Mouse (Mus musculus) frontal cortex, adult 2 months (tissue): ENCODE data around the gene Rad51b. TPM values are rescaled to one million over a fixed set of nuclear protein-coding genes. Genes with fewer than 3 reads are reported as not detected.

Experiments used
- DNase-seq, 2 experiments: peaks; one replicate each; pipeline ENCODE4 v3.0.0; 2022; ENCODE audit warnings: low spot score in 1 of 2; ENCODE audit errors: extremely low spot score in 1 of 2
- polyA plus RNA-seq: library from polyadenylated mRNA; depleted of rRNA; stranded (reverse); fragments of >200 nt; gene quantifications from 2 replicates; pipeline ENCODE4 v1.2.3, GENCODE M21; 2012

Gene Rad51b
- polyA plus RNA-seq, 1 experiment: 0.14 TPM

- no peak for DNase-seq
Measured at GRCm38 (mm10) chr12:79326745-79327144, 29.7 kb downstream of the Rad51b start.

GRCm38 (mm10) chr12:79327868-79328267, 30.8 kb downstream of the Rad51b start:
- DNase-seq: no peak

GRCm38 (mm10) chr12:79330571-79330970, 33.5 kb downstream of the Rad51b start:
- no peak for DNase-seq

GRCm38 (mm10) chr12:79331722-79332121, 34.6 kb downstream of the Rad51b start:
- DNase-seq: no peak

GRCm38 (mm10) chr12:79338791-79339190, 41.7 kb downstream of the Rad51b start:
- no peak for DNase-seq

- no peak for DNase-seq
Measured at GRCm38 (mm10) chr12:79340513-79340912, 43.4 kb downstream of the Rad51b start.

GRCm38 (mm10) chr12:79341291-79341845, 44.3 kb downstream of the Rad51b start:
- no peak for DNase-seq

GRCm38 (mm10) chr12:79346198-79346733, 49.2 kb downstream of the Rad51b start:
- no peak for DNase-seq

GRCm38 (mm10) chr12:79347643-79348042, 50.6 kb downstream of the Rad51b start:
- peak; percentile 55 to 88 for DNase-seq

GRCm38 (mm10) chr12:79351461-79351860, 54.4 kb downstream of the Rad51b start:
- no peak for DNase-seq

- peak in 1 of 2 experiments; percentile 26 for DNase-seq
Measured at GRCm38 (mm10) chr12:79352086-79352741, 55.1 kb downstream of the Rad51b start.

- no peak for DNase-seq
Measured at GRCm38 (mm10) chr12:79352742-79353114, 55.6 kb downstream of the Rad51b start.

GRCm38 (mm10) chr12:79353356-79353755, 56.3 kb downstream of the Rad51b start:
- DNase-seq: no peak

GRCm38 (mm10) chr12:79354621-79355020, 57.5 kb downstream of the Rad51b start:
- DNase-seq: no peak

- no peak for DNase-seq
Measured at GRCm38 (mm10) chr12:79356138-79356537, 59.1 kb downstream of the Rad51b start.

GRCm38 (mm10) chr12:79357631-79358030, 60.5 kb downstream of the Rad51b start:
- DNase-seq: no peak

- peak; percentile 20 to 77 for DNase-seq
Measured at GRCm38 (mm10) chr12:79358613-79359218, 61.6 kb downstream of the Rad51b start.

GRCm38 (mm10) chr12:79359404-79359803, 62.3 kb downstream of the Rad51b start:
- DNase-seq: no peak

- no peak for DNase-seq
Measured at GRCm38 (mm10) chr12:79362219-79362618, 65.1 kb downstream of the Rad51b start.

- DNase-seq: no peak
Measured at GRCm38 (mm10) chr12:79364284-79364683, 67.2 kb downstream of the Rad51b start.

GRCm38 (mm10) chr12:79368818-79369217, 71.7 kb downstream of the Rad51b start:
- no peak for DNase-seq
